Mouse (Mus musculus) lung, adult 10 weeks (tissue): ENCODE results near the gene Hdac11. TPM values are rescaled to one million over a fixed set of nuclear protein-coding genes. Genes with fewer than 3 reads are reported as not detected.

Experiments used
- polyA plus RNA-seq: library from polyadenylated mRNA; stranded (reverse); fragments of 350-450 nt; fragmentation: Illumina TruSeq; extraction: RNeasy Lipid Tissue Mini Kit (QIAGEN cat#74804); gene quantifications from one replicate; pipeline ENCODE4 v1.2.3, GENCODE M21; 2014; ENCODE audit warnings: low read depth, low replicate concordance; ENCODE audit not compliant: insufficient read depth

Hdac11 gene
- 7.3 TPM for polyA plus RNA-seq

GRCm38 (mm10) chr6:91156554-91157236 is at the start of gene Hdac11:
TSS of gene Hdac11 (plus strand) at chr6:91156665.

GRCm38 (mm10) chr6:91116244-91117145 is 40.0 kb upstream of the Hdac11 start, which contains the start of gene Nup210:
TSS of gene Nup210 (minus strand) at chr6:91116829.

GRCm38 (mm10) chr6:91212155-91212554 is 55.7 kb downstream of the Hdac11 start, which contains the start of gene Fbln2:
TSS of gene Fbln2 (plus strand) at chr6:91212455.

Other genes with a start within 250 kb of the Hdac11 start
- 28.5 TPM for gene Iqsec1, start 168.0 kb upstream of the Hdac11 start, polyA plus RNA-seq
- 7.2 TPM for gene Nup210, start 39.8 kb upstream of the Hdac11 start, polyA plus RNA-seq
- 9.6 TPM for gene Fbln2, start 55.8 kb downstream of the Hdac11 start, polyA plus RNA-seq